Mouse (Mus musculus) forebrain, embryonic 11.5 days (tissue): ENCODE measurements around the gene Flnb. TPM values are rescaled to one million over a fixed set of nuclear protein-coding genes. Genes with fewer than 3 reads are reported as not detected.

Experiments used
- ATAC-seq: fragments of 200-750 bp; cut with Nextera tagmentation; replicated peaks from 2 replicates; pipeline ENCODE4 v1.8.0; 2017; ENCODE audit warnings: moderate TSS enrichment; ENCODE audit not compliant: low FRiP score
- DNase-seq: peaks from one replicate; pipeline ENCODE4 v3.0.0-alpha.2; 2017; ENCODE audit warnings: low spot score
- H3K27ac ChIP-seq: fragments of 300-500 bp; sonication (generic); 2 replicates; pipeline ENCODE4 v1.5.1; 2014; ENCODE audit warnings: low read depth, low read length
- H3K27me3 ChIP-seq: fragments of 300-500 bp; sonication (generic); 2 replicates; pipeline ENCODE4 v1.6.1; 2014; ENCODE audit warnings: mild to moderate bottlenecking, low read length, mixed read lengths; ENCODE audit not compliant: control insufficient read depth, insufficient read depth
- H3K36me3 ChIP-seq: fragments of 300-500 bp; sonication (generic); 2 replicates; pipeline ENCODE4 v1.6.1; 2014; ENCODE audit warnings: mild to moderate bottlenecking, low read length, moderate library complexity, mixed read lengths; ENCODE audit not compliant: control insufficient read depth, insufficient read depth
- H3K4me1 ChIP-seq: fragments of 300-500 bp; sonication (generic); replicated peaks from 2 replicates; pipeline ENCODE4 v1.6.1; 2014; ENCODE audit warnings: low read length, mixed read lengths; ENCODE audit not compliant: control insufficient read depth, insufficient read depth
- H3K4me2 ChIP-seq: fragments of 300-500 bp; sonication (generic); 2 replicates; pipeline ENCODE4 v1.6.1; 2014; ENCODE audit warnings: low read depth, mild to moderate bottlenecking, low read length, moderate library complexity, mixed read lengths; ENCODE audit not compliant: severe bottlenecking
- H3K4me3 ChIP-seq: fragments of 300-500 bp; sonication (generic); 2 replicates; pipeline ENCODE4 v1.5.1; 2014; ENCODE audit warnings: low read depth, low read length
- H3K9ac ChIP-seq: fragments of 300-500 bp; sonication (generic); 2 replicates; pipeline ENCODE4 v1.6.1; 2014; ENCODE audit warnings: low read length
- H3K9me3 ChIP-seq: fragments of 300-500 bp; sonication (generic); 2 replicates; pipeline ENCODE4 v1.6.1; 2016; ENCODE audit warnings: low read length, mixed read lengths; ENCODE audit not compliant: control insufficient read depth
- WGBS: fragments of 180-500 bp; shearing (Covaris S2); extraction: QIAGEN DNeasy Blood & Tissue Kit; methylation state at CpG from one replicate; pipeline ENCODE4 v1.1.7; 2014; 5-methylcytosine and 5-hydroxymethylcytosine counted together
- polyA plus RNA-seq: library from polyadenylated mRNA; unstranded; fragments of >200 nt; fragmentation: Nextera tagmentation; extraction: Ambion mirVana; gene quantifications from 2 replicates; pipeline ENCODE4 v1.2.1, GENCODE M21; 2014

The Flnb gene
- polyA plus RNA-seq, 1 experiment from 2014 or later, result 27.2 TPM

GRCm38 (mm10) chr14:7854366-7854765 is 36.6 kb downstream of the Flnb start:
- ATAC-seq (no peak), DNase-seq (no peak)
- Histone ChIP-seq H3K27me3 (no peaks in the 10 kb centered on the region), H3K4me3 (no peak overlapping the region), H3K36me3 (no peaks in the 10 kb centered on the region), H3K27ac (no peak overlapping the region), H3K4me1 (peaks cover 12% of the 10 kb centered on the region; the same call in 1 of the 2 replicates), H3K4me2 (no peak overlapping the region), H3K9me3 (no peaks in the 10 kb centered on the region), H3K9ac (no peak overlapping the region)
- 91% methylated on average over 6 of the region's 6 CpGs for WGBS

- H3K4me3 ChIP-seq, result no peak overlapping the region
- no peak for ATAC-seq
- no peaks in the 10 kb centered on the region for H3K27me3 ChIP-seq
- no peak for DNase-seq
- no peak overlapping the region for H3K4me2 ChIP-seq
- 59% methylated on average over 6 of the region's 6 CpGs for WGBS
- no peaks in the 10 kb centered on the region for H3K9me3 ChIP-seq
- H3K4me1 ChIP-seq, result peaks cover 12% of the 10 kb centered on the region; the same call in 1 of the 2 replicates
- peak overlapping the region; percentile 7; the same call in 1 of the 2 replicates for H3K27ac ChIP-seq
- no peak overlapping the region for H3K9ac ChIP-seq
- H3K36me3 ChIP-seq, result no peaks in the 10 kb centered on the region
These were observed 37.3 kb downstream of the Flnb start for GRCm38 (mm10) chr14:7855101-7855500.

GRCm38 (mm10) chr14:7855501-7855900 is 37.7 kb downstream of the Flnb start:
- no peak overlapping the region for H3K4me3 ChIP-seq
- no peak overlapping the region for H3K9ac ChIP-seq
- H3K27me3 ChIP-seq, result no peaks in the 10 kb centered on the region
- peak overlapping the region; percentile 7; the same call in 1 of the 2 replicates for H3K27ac ChIP-seq
- 65% methylated on average over 5 of the region's 5 CpGs for whole genome bisulfite sequencing
- H3K4me2 ChIP-seq, result no peak overlapping the region
- no peaks in the 10 kb centered on the region for H3K9me3 ChIP-seq
- ATAC-seq (no peak), DNase-seq (no peak)
- H3K36me3 ChIP-seq, result no peaks in the 10 kb centered on the region
- H3K4me1 ChIP-seq, result peaks cover 12% of the 10 kb centered on the region; the same call in 1 of the 2 replicates

GRCm38 (mm10) chr14:7856348-7856747 is 38.6 kb downstream of the Flnb start:
- no peak for ATAC-seq
- Histone ChIP-seq H3K36me3 (no peaks in the 10 kb centered on the region), H3K9ac (no peak overlapping the region), H3K4me3 (no peak overlapping the region), H3K27me3 (no peaks in the 10 kb centered on the region), H3K4me1 (peaks cover 7% of the 10 kb centered on the region; the same call in 1 of the 2 replicates), H3K4me2 (no peak overlapping the region), H3K9me3 (no peaks in the 10 kb centered on the region), H3K27ac (no peak overlapping the region)
- 76% methylated on average over 10 of the region's 10 CpGs for WGBS
- DNase-seq, result no peak

- Histone ChIP-seq H3K4me2 (no peak overlapping the region), H3K4me3 (no peak overlapping the region), H3K27me3 (no peaks in the 10 kb centered on the region), H3K36me3 (no peaks in the 10 kb centered on the region), H3K9me3 (no peaks in the 10 kb centered on the region), H3K27ac (no peak overlapping the region), H3K9ac (no peak overlapping the region), H3K4me1 (0 out of 2 replicates have a peak, but pooled peaks cover 2% of the 10 kb centered on the region)
- no peak for DNase-seq
- ATAC-seq, result no peak
- WGBS, result 95% methylated on average over 3 of the region's 3 CpGs
These were observed 40.1 kb downstream of the Flnb start for GRCm38 (mm10) chr14:7857835-7858234.

GRCm38 (mm10) chr14:7858430-7858829 is 40.7 kb downstream of the Flnb start:
- WGBS, result 72% methylated on average over 4 of the region's 4 CpGs
- DNase-seq (no peak), ATAC-seq (no peak)
- Histone ChIP-seq H3K27ac (no peak overlapping the region), H3K36me3 (no peaks in the 10 kb centered on the region), H3K4me3 (no peak overlapping the region), H3K9me3 (no peaks in the 10 kb centered on the region), H3K4me1 (0 out of 2 replicates have a peak, but pooled peaks cover 2% of the 10 kb centered on the region), H3K4me2 (no peak overlapping the region), H3K27me3 (no peaks in the 10 kb centered on the region), H3K9ac (no peak overlapping the region)

GRCm38 (mm10) chr14:7860525-7861154 is 42.9 kb downstream of the Flnb start:
- Histone ChIP-seq H3K27me3 (no peaks in the 10 kb centered on the region), H3K36me3 (no peaks in the 10 kb centered on the region), H3K4me2 (no peak overlapping the region), H3K9ac (no peak overlapping the region), H3K27ac (no peak overlapping the region), H3K4me1 (no peaks in the 10 kb centered on the region), H3K4me3 (no peak overlapping the region), H3K9me3 (no peaks in the 10 kb centered on the region)
- ATAC-seq, result no peak
- DNase-seq, result no peak
- WGBS, result 92% methylated on average over 8 of the region's 8 CpGs

GRCm38 (mm10) chr14:7861275-7861674 is 43.5 kb downstream of the Flnb start:
- Histone ChIP-seq H3K4me2 (no peak overlapping the region), H3K27me3 (no peaks in the 10 kb centered on the region), H3K4me1 (no peaks in the 10 kb centered on the region), H3K4me3 (no peak overlapping the region), H3K27ac (no peak overlapping the region), H3K9ac (no peak overlapping the region), H3K9me3 (no peaks in the 10 kb centered on the region), H3K36me3 (no peaks in the 10 kb centered on the region)
- DNase-seq, result no peak
- WGBS, result 85% methylated on average over 1 of the region's 1 CpGs
- ATAC-seq, result no peak

- no peaks in the 10 kb centered on the region for H3K4me1 ChIP-seq
- no peak overlapping the region for H3K27ac ChIP-seq
- no peaks in the 10 kb centered on the region; the same call in 1 of the 2 replicates for H3K36me3 ChIP-seq
- no peaks in the 10 kb centered on the region for H3K9me3 ChIP-seq
- H3K27me3 ChIP-seq, result no peaks in the 10 kb centered on the region
- WGBS, result 87% methylated on average over 2 of the region's 2 CpGs
- no peak for ATAC-seq
- H3K9ac ChIP-seq, result no peak overlapping the region
- no peak overlapping the region for H3K4me3 ChIP-seq
- H3K4me2 ChIP-seq, result no peak overlapping the region
- no peak for DNase-seq
These were observed 44.5 kb downstream of the Flnb start for GRCm38 (mm10) chr14:7862226-7862625.
